Comparison of ENCODE assay signal across 7 mouse cellular contexts in genomic region chr2:152344361-152344760, GRCm38 (mm10). TPM values are rescaled to one million over a fixed set of nuclear protein-coding genes. Genes with fewer than 3 reads are reported as not detected.
DNase-seq lines count a peak whose midpoint lies in the region; TF ChIP-seq lines count a peak whose summit lies in the region.

No protein-coding gene starts in this region.

- TF ChIP-seq POLR2A in brain, embryonic 14.5 days (IDR thresholded peaks at IDR 0.05; ENCODE audit: borderline replicate concordance, extremely low read depth, insufficient read depth, insufficient read length, poor library complexity, severe bottlenecking) = no peak

- peak; percentile 18 for DNase-seq in brain, embryonic 14.5 days (ENCODE audit: low read depth)
- DNase-seq in heart, postnatal 36 days = peak; percentile 32 to 41
- peak; percentile 41 to 54 for DNase-seq in lung, adult 18-20 months
- peak; percentile 28 for DNase-seq in retina, postnatal 1 day
- DNase-seq in left cerebral cortex, adult 9 months (ENCODE audit: low spot score in 2 of 2) = no peak
- DNase-seq in cerebellum, postnatal 10 days = no peak

- TF ChIP-seq CTCF in E14TG2a.4 (conservative IDR thresholded peaks at IDR 0.05; ENCODE audit: low read length) = no peak
- no peak for TF ChIP-seq CTCF in brain, embryonic 14.5 days (IDR thresholded peaks at IDR 0.05; ENCODE audit: borderline replicate concordance, extremely low read depth, insufficient read depth, insufficient read length)

- peak overlapping the region; percentile 89 for H3K4me3 ChIP-seq in E14TG2a.4 (replicated peaks; ENCODE audit: low read length)

- H3K4me1 ChIP-seq in E14TG2a.4 (replicated peaks; ENCODE audit: low read depth, low read length) = peaks cover 80% of the 10 kb centered on the region

- no peaks in the 10 kb centered on the region for H3K27me3 ChIP-seq in E14TG2a.4 (ENCODE audit: insufficient read depth, low read length)

- intact Hi-C loops in heart, postnatal 36 days (cut with DNase I) = loop anchor here (2.0 kb wide), 1 partner anchor 18 kb away; no protein-coding TSS in a partner anchor

- peaks cover 30% of the 10 kb centered on the region for H3K36me3 ChIP-seq in E14TG2a.4 (ENCODE audit: insufficient read depth, low read length)

- no peaks in the 10 kb centered on the region for H3K9me3 ChIP-seq in E14TG2a.4 (ENCODE audit: low read length)

RNA-seq across cellular contexts. Expression of gene Trib3, which starts 0.5 kb away (rescaled TPM):
- polyA plus RNA-seq in brain, embryonic 14.5 days (2012; rRNA removed) = 0.62 and 0.70 TPM in 2 replicates
- 1 to 10 TPM; 3.6 to 3.8 TPM for total RNA-seq in heart, postnatal 36 days (2021)

RNA-seq across cellular contexts. Expression of gene Rbck1, which starts 11.9 kb away (rescaled TPM):
- polyA plus RNA-seq in brain, embryonic 14.5 days (2012; rRNA removed) = 246 and 256 TPM in 2 replicates
- total RNA-seq in heart, postnatal 36 days (2021) = 10 to 100 TPM; 44.2 to 51.4 TPM

RNA-seq across cellular contexts. Expression of gene Nrsn2, which starts 32.1 kb away (rescaled TPM):
- polyA plus RNA-seq in brain, embryonic 14.5 days (2012; rRNA removed) = 25.8 and 33.1 TPM in 2 replicates
- not detected for total RNA-seq in heart, postnatal 36 days (2021)

RNA-seq across cellular contexts. Expression of gene Tbc1d20, which starts 50.7 kb away (rescaled TPM):
- 39.4 and 41.5 TPM in 2 replicates for polyA plus RNA-seq in brain, embryonic 14.5 days (2012; rRNA removed)
- 10 to 100 TPM; 43.1 to 48.7 TPM for total RNA-seq in heart, postnatal 36 days (2021)

RNA-seq across cellular contexts. Expression of gene Sox12, which starts 53.5 kb away (rescaled TPM):
- 87.0 and 105 TPM in 2 replicates for polyA plus RNA-seq in brain, embryonic 14.5 days (2012; rRNA removed)
- 10 to 100 TPM in 1 of 2 experiments, 1 to 10 TPM in 1; 8.2 to 13.8 TPM for total RNA-seq in heart, postnatal 36 days (2021)

Comparison
In these comparisons a context has a peak if more than half of its experiments do, and no peak if none do; other contexts are left out.
1. DNase-seq: peak in brain, embryonic 14.5 days (single experiment), heart, postnatal 36 days (2 of 2), lung, adult 18-20 months (2 of 2) and retina, postnatal 1 day (single experiment); none in left cerebral cortex, adult 9 months (0 of 2) and cerebellum, postnatal 10 days (0 of 2).